ENCODE assay signal across 8 mouse cellular contexts in genomic region chr5:37245651-37246050, GRCm38 (mm10). TPM values are rescaled to one million over a fixed set of nuclear protein-coding genes. Genes with fewer than 3 reads are reported as not detected.
A peak's percentile ranks its signal among the peaks of the same experiment; 100 is the strongest.
DNase-seq lines count a peak whose midpoint lies in the region; ATAC-seq and TF ChIP-seq lines count a peak whose summit lies in the region.

No protein-coding gene starts in this region.

- H3K9me3 ChIP-seq in CH12.LX (replicated peaks; ENCODE audit: low read length): peaks cover 10% of the 10 kb centered on the region
- no peaks in the 10 kb centered on the region for H3K9me3 ChIP-seq in embryonic facial prominence, embryonic 11.5 days (replicated peaks; ENCODE audit: control insufficient read depth, low read length)
- no peaks in the 10 kb centered on the region for H3K9me3 ChIP-seq in heart, embryonic 16.5 days (replicated peaks; ENCODE audit: control insufficient read depth, low read length)
- no peaks in the 10 kb centered on the region for H3K9me3 ChIP-seq in midbrain, embryonic 14.5 days (ENCODE audit: control insufficient read depth, low read length)

- peak overlapping the region; percentile 45 to 73 (median 61) for H3K4me3 ChIP-seq in CH12.LX (replicated peaks in 1 of 3; ENCODE audit: low read depth in 2 of 3, low read length in 2 of 3, poor library complexity in 1 of 3)
- peak overlapping the region; percentile 63 for H3K4me3 ChIP-seq in embryonic facial prominence, embryonic 11.5 days (ENCODE audit: low read depth, low read length)
- H3K4me3 ChIP-seq in heart, embryonic 16.5 days (ENCODE audit: low read length): peak overlapping the region; percentile 58
- peak overlapping the region; percentile 69 for H3K4me3 ChIP-seq in midbrain, embryonic 14.5 days (replicated peaks; ENCODE audit: low read depth, low read length)

- peak overlapping the region; percentile 48 for H3K9ac ChIP-seq in CH12.LX (ENCODE audit: insufficient read depth, low read depth)
- H3K9ac ChIP-seq in embryonic facial prominence, embryonic 11.5 days (replicated peaks; ENCODE audit: low read length): peak overlapping the region; percentile 63
- H3K9ac ChIP-seq in heart, embryonic 16.5 days (ENCODE audit: low read length): no peak overlapping the region
- H3K9ac ChIP-seq in midbrain, embryonic 14.5 days (replicated peaks; ENCODE audit: low read length): peak overlapping the region; percentile 83

- H3K4me1 ChIP-seq in CH12.LX (ENCODE audit: control insufficient read depth in 1 of 2, insufficient read depth in 2 of 2): peaks cover 9 to 35% of the 10 kb centered on the region in 2 experiments
- peaks cover 7% of the 10 kb centered on the region for H3K4me1 ChIP-seq in embryonic facial prominence, embryonic 11.5 days (ENCODE audit: control insufficient read depth, insufficient read depth, low read length)
- H3K4me1 ChIP-seq in heart, embryonic 16.5 days (ENCODE audit: control insufficient read depth, insufficient read depth, low read length): peaks cover 12% of the 10 kb centered on the region
- peaks cover 55% of the 10 kb centered on the region for H3K4me1 ChIP-seq in midbrain, embryonic 14.5 days (ENCODE audit: control insufficient read depth, insufficient read depth, low read length)

- H3K27ac ChIP-seq in CH12.LX (ENCODE audit: insufficient read depth, low read depth): peak overlapping the region; percentile 26; the same call in 1 of the 2 replicates
- H3K27ac ChIP-seq in embryonic facial prominence, embryonic 11.5 days (replicated peaks; ENCODE audit: low read depth, low read length): peak overlapping the region; percentile 70
- H3K27ac ChIP-seq in heart, embryonic 16.5 days (ENCODE audit: low read length): peak overlapping the region; percentile 34; the same call in 1 of the 2 replicates
- peak overlapping the region; percentile 98 for H3K27ac ChIP-seq in midbrain, embryonic 14.5 days (replicated peaks; ENCODE audit: low read depth, low read length)

- WGBS in embryonic facial prominence, embryonic 11.5 days: 0% methylated on average over 29 of the region's 42 CpGs
- 2% methylated on average over 41 of the region's 42 CpGs for WGBS in heart, embryonic 16.5 days
- under 1% methylated on average over 42 of the region's 42 CpGs for WGBS in midbrain, embryonic 14.5 days

- H3K79me2 ChIP-seq in CH12.LX (replicated peaks; ENCODE audit: control insufficient read depth, extremely low read depth, insufficient read depth, poor library complexity, severe bottlenecking): no peaks in the 10 kb centered on the region

- H3K36me3 ChIP-seq in CH12.LX (replicated peaks in 1 of 2; ENCODE audit: control insufficient read depth in 1 of 2, insufficient read depth in 1 of 2, low read length in 1 of 2): peaks cover 0 to 2% of the 10 kb centered on the region in 2 experiments
- H3K36me3 ChIP-seq in embryonic facial prominence, embryonic 11.5 days (replicated peaks; ENCODE audit: control insufficient read depth, insufficient read depth, low read depth, low read length): no peaks in the 10 kb centered on the region
- H3K36me3 ChIP-seq in heart, embryonic 16.5 days (ENCODE audit: control insufficient read depth, insufficient read depth): no peaks in the 10 kb centered on the region
- no peaks in the 10 kb centered on the region for H3K36me3 ChIP-seq in midbrain, embryonic 14.5 days (ENCODE audit: control insufficient read depth, insufficient read depth, low read length)

- peak; percentile 26 for TF ChIP-seq RAD21 in CH12.LX (IDR thresholded peaks at IDR 0.05; ENCODE audit: low read depth, low read length)

- peak in 1 of 2 experiments; percentile 52; a peak in 2 of 4 replicates for TF ChIP-seq CTCF in CH12.LX (conservative IDR thresholded peaks at IDR 0.05 in 1 of 2, IDR thresholded peaks at IDR 0.05 in 1 of 2; ENCODE audit: low read depth in 2 of 2, low read length in 2 of 2)

- peak overlapping the region; percentile 32 for H3K4me2 ChIP-seq in CH12.LX (ENCODE audit: insufficient read depth, low read depth, poor library complexity, severe bottlenecking)
- peak overlapping the region; percentile 93 for H3K4me2 ChIP-seq in embryonic facial prominence, embryonic 11.5 days (ENCODE audit: low read depth, low read length)
- H3K4me2 ChIP-seq in heart, embryonic 16.5 days (ENCODE audit: low read depth, low read length): peak overlapping the region; percentile 74
- H3K4me2 ChIP-seq in midbrain, embryonic 14.5 days (ENCODE audit: low read length): peak overlapping the region; percentile 91

- ATAC-seq in embryonic facial prominence, embryonic 11.5 days (replicated peaks; ENCODE audit: insufficient number of reproducible peaks, low FRiP score, low TSS enrichment, low read depth): peak; percentile 47
- peak; percentile 54 for ATAC-seq in heart, embryonic 16.5 days (replicated peaks; ENCODE audit: extremely low read depth, insufficient read depth, low FRiP score)
- ATAC-seq in midbrain, embryonic 14.5 days (ENCODE audit: low FRiP score, low TSS enrichment): peak; percentile 61

- dilution Hi-C loops in CH12.LX (cut with MboI; ENCODE audit: extremely low pct_ligation_motif_present, extremely low pct_unique_long_range_greater_than_20kb, low sequenced_read_pairs): no loop called here

- peak; percentile 45; the same call in 1 of the 2 replicates for TF ChIP-seq POLR2A in CH12.LX (IDR thresholded peaks at IDR 0.05; ENCODE audit: low read depth, low read length)

- H3K27me3 ChIP-seq in CH12.LX (replicated peaks): peaks cover 12% of the 10 kb centered on the region
- peaks cover 48% of the 10 kb centered on the region for H3K27me3 ChIP-seq in embryonic facial prominence, embryonic 11.5 days (ENCODE audit: control insufficient read depth, insufficient read depth, low read length)
- peaks cover 78% of the 10 kb centered on the region for H3K27me3 ChIP-seq in heart, embryonic 16.5 days (ENCODE audit: control insufficient read depth, insufficient read depth, low read length)
- H3K27me3 ChIP-seq in midbrain, embryonic 14.5 days (ENCODE audit: control insufficient read depth, insufficient read depth, low read length): 0 out of 2 replicates have a peak, but pooled peaks cover 4% of the 10 kb centered on the region

- peak; percentile 66 for DNase-seq in CH12.LX (ENCODE audit: extremely low read depth)
- peak; percentile 35 for DNase-seq in T-cell, adult 2 months (ENCODE audit: low spot score)
- DNase-seq in embryonic facial prominence, embryonic 11.5 days (ENCODE audit: low spot score): peak; percentile 76
- DNase-seq in layer of hippocampus, postnatal 25 days (ENCODE audit: extremely low spot score in 1 of 2, low spot score in 1 of 2): peak; percentile 60 to 66
- peak; percentile 91 for DNase-seq in midbrain, embryonic 14.5 days
- peak; percentile 19 for DNase-seq in thymus, postnatal 0 days (ENCODE audit: low spot score)
- no peak for DNase-seq in urinary bladder, postnatal 4 days (ENCODE audit: low spot score in 2 of 2)

- in situ Hi-C loops in CH12.LX (cut with MboI; ENCODE audit: low pct_ligation_motif_present, low pct_unique_long_range_greater_than_20kb, low sequenced_read_pairs): loop anchor here (5.0 kb wide), 1 partner anchor 42 kb away; no protein-coding TSS in a partner anchor

- no peak for TF ChIP-seq EP300 in CH12.LX (IDR thresholded peaks at IDR 0.05; ENCODE audit: low read length)

TF ChIP-seq in CH12.LX, 34 proteins besides CTCF, POLR2A, EP300 and RAD21:
- peak; percentile 66; the same call in 1 of the 2 replicates for TF ChIP-seq ZMIZ1 (IDR thresholded peaks at IDR 0.05; ENCODE audit: low read depth, low read length)
- no peak for TF ChIP-seq JUN (IDR thresholded peaks at IDR 0.05; ENCODE audit: insufficient read depth, low read depth, low read length)
- peak; percentile 48; the same call in 1 of the 2 replicates for TF ChIP-seq IRF4 (IDR thresholded peaks at IDR 0.05; ENCODE audit: low read depth, low read length)
- TF ChIP-seq MEF2A (IDR thresholded peaks at IDR 0.05; ENCODE audit: borderline replicate concordance, low read depth, low read length): no peak
- TF ChIP-seq MAFK (IDR thresholded peaks at IDR 0.05; ENCODE audit: insufficient replicate concordance, low read length): no peak
- TF ChIP-seq ZC3H11A (IDR thresholded peaks at IDR 0.05; ENCODE audit: low read depth, low read length): no peak
- TF ChIP-seq TCF12 (IDR thresholded peaks at IDR 0.05; ENCODE audit: low read depth, low read length): no peak; the same call in 1 of the 2 replicates
- no peak for TF ChIP-seq USF1 (IDR thresholded peaks at IDR 0.05; ENCODE audit: low read depth, low read length)
- TF ChIP-seq ELF1 (IDR thresholded peaks at IDR 0.05; ENCODE audit: low read depth, low read length): peak; percentile 86
- TF ChIP-seq SMC3 (IDR thresholded peaks at IDR 0.05; ENCODE audit: low read depth, low read length): no peak; the same call in 1 of the 2 replicates
- peak; percentile 60; the same call in 1 of the 2 replicates for TF ChIP-seq NELFE (IDR thresholded peaks at IDR 0.05; ENCODE audit: low read depth, low read length)
- TF ChIP-seq ZKSCAN1 (IDR thresholded peaks at IDR 0.05; ENCODE audit: borderline replicate concordance, low read depth, low read length): no peak
- TF ChIP-seq BHLHE40 (IDR thresholded peaks at IDR 0.05; ENCODE audit: low read depth, low read length): no peak
- TF ChIP-seq UBTF (IDR thresholded peaks at IDR 0.05; ENCODE audit: low read depth, low read length): peak; percentile 69
- no peak for TF ChIP-seq SIN3A (IDR thresholded peaks at IDR 0.05; ENCODE audit: low read length)
- no peak for TF ChIP-seq CHD1 (IDR thresholded peaks at IDR 0.05; ENCODE audit: low read depth, low read length)
- TF ChIP-seq HCFC1 (IDR thresholded peaks at IDR 0.05; ENCODE audit: low read depth, low read length): 0 out of 2 replicates have a peak, but pooled peaks have one; percentile 29
- TF ChIP-seq POLR2AphosphoS2 (IDR thresholded peaks at IDR 0.05; ENCODE audit: low read depth, low read length): no peak

RNA-seq across cellular contexts. Expression of gene Crmp1, which starts 3.9 kb away (rescaled TPM):
- total RNA-seq in CH12.LX (2012; rRNA removed): 9.1 and 10.5 TPM in 2 replicates
- 3.3 TPM in 2 replicates for total RNA-seq in CH12.LX (2014; rRNA removed)
- polyA plus RNA-seq in CH12.LX (2012; ENCODE audit: insufficient read length, low read depth): 19.6 and 20.1 TPM in 2 replicates
- polyA plus RNA-seq in embryonic facial prominence, embryonic 11.5 days (2014; fragmentation: Nextera tagmentation; extraction: Ambion mirVana): 82.9 and 96.6 TPM in 2 replicates
- 6.7 and 8.5 TPM in 2 replicates for polyA plus RNA-seq in heart, embryonic 16.5 days (2015; fragmentation: Nextera tagmentation; extraction: Ambion mirVana)
- total RNA-seq in layer of hippocampus, postnatal 25 days (2021): 100 to 1,000 TPM; 252 to 276 TPM
- 906 and 957 TPM in 2 replicates for polyA plus RNA-seq in midbrain, embryonic 14.5 days (2014; fragmentation: Nextera tagmentation; extraction: Ambion mirVana)
- polyA plus RNA-seq in thymus, postnatal 0 days (2015; fragmentation: Nextera tagmentation; extraction: Ambion mirVana): 5.3 and 6.3 TPM in 2 replicates

Comparison
In these comparisons a context has a peak if more than half of its experiments do, and no peak if none do; other contexts are left out.
1. DNase-seq: peak in CH12.LX (single experiment), T-cell, adult 2 months (single experiment), embryonic facial prominence, embryonic 11.5 days (single experiment), layer of hippocampus, postnatal 25 days (2 of 2), midbrain, embryonic 14.5 days (single experiment) and thymus, postnatal 0 days (single experiment); none in urinary bladder, postnatal 4 days (0 of 2).
2. H3K27ac ChIP-seq: peak in every context shown above with its lines; median percentile 98 in midbrain, embryonic 14.5 days; 70 in embryonic facial prominence, embryonic 11.5 days; 34 in heart, embryonic 16.5 days; 26 in CH12.LX.
3. H3K4me2 ChIP-seq: peak in every context shown above with its lines; median percentile 93 in embryonic facial prominence, embryonic 11.5 days; 91 in midbrain, embryonic 14.5 days; 74 in heart, embryonic 16.5 days; 32 in CH12.LX.
4. Peak in every context shown above with its lines, with median percentiles within 50 percentile points of each other: H3K4me3 ChIP-seq and ATAC-seq.